Mouse (Mus musculus) forebrain, embryonic 15.5 days (tissue): ENCODE measurements around the gene Zbtb2. TPM values are rescaled to one million over a fixed set of nuclear protein-coding genes. Genes with fewer than 3 reads are reported as not detected.
"Not testable (repeated sequence)": the region's sequence is repeated elsewhere in the genome, so short reads cannot be mapped to it uniquely, and the experiment has no call there.

Source experiments
- ATAC-seq: fragments of 200-750 bp; cut with Nextera tagmentation; replicated peaks from 2 replicates; pipeline ENCODE4 v1.8.0; 2017; ENCODE audit warnings: mild to moderate bottlenecking, moderate TSS enrichment, moderate library complexity
- H3K27ac ChIP-seq: fragments of 300-500 bp; sonication (generic); replicated peaks from 2 replicates; pipeline ENCODE4 v1.5.1; 2015; ENCODE audit warnings: mild to moderate bottlenecking, inconsistent platforms
- H3K27me3 ChIP-seq: fragments of 300-500 bp; sonication (generic); 2 replicates; pipeline ENCODE4 v1.6.1; 2015; ENCODE audit warnings: inconsistent platforms
- H3K36me3 ChIP-seq: fragments of 300-500 bp; sonication (generic); 2 replicates; pipeline ENCODE4 v1.6.1; 2015; ENCODE audit warnings: mild to moderate bottlenecking, inconsistent platforms
- H3K4me1 ChIP-seq: fragments of 300-500 bp; sonication (generic); 2 replicates; pipeline ENCODE4 v1.6.1; 2015; ENCODE audit warnings: inconsistent platforms
- H3K4me2 ChIP-seq: fragments of 300-500 bp; sonication (generic); replicated peaks from 2 replicates; pipeline ENCODE4 v1.6.1; 2015; ENCODE audit warnings: mild to moderate bottlenecking, inconsistent platforms
- H3K4me3 ChIP-seq: fragments of 300-500 bp; sonication (generic); 2 replicates; pipeline ENCODE4 v1.5.1; 2015; ENCODE audit warnings: mild to moderate bottlenecking, inconsistent platforms
- H3K9ac ChIP-seq: fragments of 300-500 bp; sonication (generic); replicated peaks from 2 replicates; pipeline ENCODE4 v1.6.1; 2015; ENCODE audit warnings: mild to moderate bottlenecking, inconsistent platforms
- H3K9me3 ChIP-seq: fragments of 300-500 bp; sonication (generic); 2 replicates; pipeline ENCODE4 v1.6.1; 2016; ENCODE audit warnings: inconsistent platforms
- WGBS: fragments of 180-500 bp; shearing (Covaris S2); methylation state at CpG from one replicate; pipeline ENCODE4 v1.1.7; 2015; ENCODE audit warnings: mixed read lengths; 5-methylcytosine and 5-hydroxymethylcytosine counted together
- polyA plus RNA-seq: library from polyadenylated mRNA; unstranded; fragments of >200 nt; fragmentation: Nextera tagmentation; extraction: Ambion mirVana; gene quantifications from 2 replicates; pipeline ENCODE4 v1.2.1, GENCODE M21; 2015

Zbtb2 gene
- polyA plus RNA-seq, result 17.8 and 18.4 TPM in 2 replicates

- under 1% methylated on average over 64 of the region's 87 CpGs for WGBS
- Histone ChIP-seq H3K27ac (peak within 1 kb of the TSS; percentile 100), H3K4me3 (peak within 1 kb of the TSS; percentile 99), H3K4me2 (peak within 1 kb of the TSS; percentile 69), H3K4me1 (peaks cover 44% of the 10 kb centered on the region), H3K36me3 (no peaks in the 10 kb centered on the region), H3K9ac (peak within 1 kb of the TSS; percentile 99), H3K9me3 (no peaks in the 10 kb centered on the region), H3K27me3 (no peaks in the 10 kb centered on the region)
- peak; percentile 14 for ATAC-seq
Measured at GRCm38 (mm10) chr10:4387701-4388383, at the start of gene Zbtb2. Gene Zbtb2, minus strand, starts transcription at chr10:4388108.

- H3K27ac ChIP-seq, result no peak overlapping the region
- no peak overlapping the region for H3K9ac ChIP-seq
- H3K27me3 ChIP-seq, result no peaks in the 10 kb centered on the region
- H3K36me3 ChIP-seq, result peaks cover 12% of the 10 kb centered on the region
- no peak overlapping the region for H3K4me3 ChIP-seq
- H3K4me1 ChIP-seq, result peaks cover 22% of the 10 kb centered on the region
- no peaks in the 10 kb centered on the region for H3K9me3 ChIP-seq
- 88% methylated on average over 3 of the region's 3 CpGs for WGBS
- H3K4me2 ChIP-seq, result no peak overlapping the region
- no peak for ATAC-seq
Measured at GRCm38 (mm10) chr10:4435416-4435815, 47.5 kb upstream of the Zbtb2 start.

- H3K4me2 ChIP-seq, ATAC-seq: not testable (repeated sequence)
Measured at GRCm38 (mm10) chr10:4433871-4434270, 46.0 kb upstream of the Zbtb2 start.

GRCm38 (mm10) chr10:4432996-4433755 is 45.3 kb upstream of the Zbtb2 start:
- peak overlapping the region; percentile 53 for H3K4me2 ChIP-seq
- 8% methylated on average over 19 of the region's 19 CpGs for WGBS

More at GRCm38 (mm10) chr10:4433871-4434270, 46.0 kb upstream of the Zbtb2 start:
- WGBS, result 90% methylated on average over 2 of the region's 2 CpGs
- not testable (repeated sequence) for H3K9me3 ChIP-seq, H3K27me3 ChIP-seq, H3K4me3 ChIP-seq, H3K9ac ChIP-seq, H3K36me3 ChIP-seq, H3K27ac ChIP-seq
- H3K4me1 ChIP-seq, result peaks cover 22% of the 10 kb centered on the region

GRCm38 (mm10) chr10:4432123-4432931 is 44.4 kb upstream of the Zbtb2 start, which contains the start of the genes Rmnd1 and Armt1:
Gene Rmnd1, minus strand, starts transcription at chr10:4432388.
Gene Armt1, plus strand, starts transcription at chr10:4432467.
- Histone ChIP-seq H3K9me3 (no peaks in the 10 kb centered on the region), H3K27me3 (no peaks in the 10 kb centered on the region), H3K36me3 (no peaks in the 10 kb centered on the region), H3K27ac (peak within 1 kb of the TSS; percentile 83), H3K4me1 (peaks cover 22% of the 10 kb centered on the region), H3K4me3 (peak within 1 kb of the TSS; percentile 75), H3K4me2 (peak within 1 kb of the TSS; percentile 68), H3K9ac (peak within 1 kb of the TSS; percentile 79)
- ATAC-seq, result peak; percentile 95
- WGBS, result under 1% methylated on average over 73 of the region's 75 CpGs

More at GRCm38 (mm10) chr10:4432996-4433755, 45.3 kb upstream of the Zbtb2 start:
- Histone ChIP-seq H3K36me3 (no peaks in the 10 kb centered on the region), H3K27me3 (no peaks in the 10 kb centered on the region), H3K4me3 (peak overlapping the region; percentile 75), H3K27ac (peak overlapping the region; percentile 83), H3K9ac (peak overlapping the region; percentile 76), H3K4me1 (peaks cover 22% of the 10 kb centered on the region), H3K9me3 (no peaks in the 10 kb centered on the region)
- ATAC-seq, result no peak

- peaks cover 2% of the 10 kb centered on the region; the same call in 1 of the 2 replicates for H3K36me3 ChIP-seq
- peak overlapping the region; percentile 75 for H3K4me3 ChIP-seq
- H3K27me3 ChIP-seq, result no peaks in the 10 kb centered on the region
- peak overlapping the region; percentile 79 for H3K9ac ChIP-seq
- ATAC-seq, result peak; percentile 44
- no peaks in the 10 kb centered on the region for H3K9me3 ChIP-seq
- H3K4me2 ChIP-seq, result peak overlapping the region; percentile 68
- H3K4me1 ChIP-seq, result peaks cover 22% of the 10 kb centered on the region
- peak overlapping the region; percentile 73 for H3K27ac ChIP-seq
- WGBS, result 10% methylated on average over 5 of the region's 5 CpGs
Measured at GRCm38 (mm10) chr10:4431746-4432122, 43.8 kb upstream of the Zbtb2 start.

- Histone ChIP-seq H3K4me1 (peaks cover 22% of the 10 kb centered on the region), H3K27me3 (no peaks in the 10 kb centered on the region), H3K9ac (peak overlapping the region; percentile 79; the same call in 1 of the 2 replicates), H3K4me3 (no peak overlapping the region), H3K9me3 (no peaks in the 10 kb centered on the region), H3K27ac (no peak overlapping the region), H3K4me2 (peak overlapping the region; percentile 68; the same call in 1 of the 2 replicates), H3K36me3 (peaks cover 11% of the 10 kb centered on the region)
- no peak for ATAC-seq
- WGBS, result 78% methylated on average over 3 of the region's 3 CpGs
Measured at GRCm38 (mm10) chr10:4430826-4431225, 42.9 kb upstream of the Zbtb2 start.

- 89% methylated on average over 8 of the region's 8 CpGs for WGBS
- H3K4me3 ChIP-seq, result no peak overlapping the region
- no peaks in the 10 kb centered on the region for H3K9me3 ChIP-seq
- H3K9ac ChIP-seq, result no peak overlapping the region; the same call in 1 of the 2 replicates
- peaks cover 16% of the 10 kb centered on the region for H3K36me3 ChIP-seq
- H3K27ac ChIP-seq, result no peak overlapping the region
- ATAC-seq, result no peak
- no peak overlapping the region for H3K4me2 ChIP-seq
- H3K27me3 ChIP-seq, result no peaks in the 10 kb centered on the region
- peaks cover 22% of the 10 kb centered on the region for H3K4me1 ChIP-seq
Measured at GRCm38 (mm10) chr10:4430399-4430798, 42.5 kb upstream of the Zbtb2 start.

- Histone ChIP-seq H3K36me3 (peaks cover 40% of the 10 kb centered on the region), H3K27me3 (no peaks in the 10 kb centered on the region), H3K9ac (no peak overlapping the region), H3K9me3 (no peaks in the 10 kb centered on the region), H3K27ac (no peak overlapping the region), H3K4me1 (no peaks in the 10 kb centered on the region), H3K4me2 (no peak overlapping the region), H3K4me3 (no peak overlapping the region)
- ATAC-seq, result no peak
- 84% methylated on average over 8 of the region's 8 CpGs for WGBS
Measured at GRCm38 (mm10) chr10:4425245-4425644, 37.3 kb upstream of the Zbtb2 start.

- WGBS, result 100% methylated on average over 1 of the region's 1 CpGs
Measured at GRCm38 (mm10) chr10:4407191-4407590, 19.3 kb upstream of the Zbtb2 start.

GRCm38 (mm10) chr10:4405511-4405910 is 17.6 kb upstream of the Zbtb2 start:
- H3K9ac ChIP-seq, result no peak overlapping the region
- no peak overlapping the region for H3K4me3 ChIP-seq
- 0 out of 2 replicates have a peak, but pooled peaks have one; percentile 18 for ATAC-seq
- no peaks in the 10 kb centered on the region for H3K9me3 ChIP-seq
- peaks cover 21% of the 10 kb centered on the region for H3K36me3 ChIP-seq
- no peak overlapping the region for H3K4me2 ChIP-seq
- no peaks in the 10 kb centered on the region for H3K27me3 ChIP-seq
- WGBS, result 84% methylated on average over 5 of the region's 5 CpGs
- H3K27ac ChIP-seq, result no peak overlapping the region
- no peaks in the 10 kb centered on the region for H3K4me1 ChIP-seq

More at GRCm38 (mm10) chr10:4407191-4407590, 19.3 kb upstream of the Zbtb2 start:
- Histone ChIP-seq H3K9me3 (no peaks in the 10 kb centered on the region), H3K27ac (no peak overlapping the region), H3K4me1 (no peaks in the 10 kb centered on the region), H3K27me3 (no peaks in the 10 kb centered on the region), H3K9ac (no peak overlapping the region), H3K36me3 (peaks cover 29% of the 10 kb centered on the region), H3K4me2 (no peak overlapping the region), H3K4me3 (no peak overlapping the region)
- ATAC-seq, result no peak
